Mouse (Mus musculus): ENCODE measurements around the gene Carmil3. TPM values are rescaled to one million over a fixed set of nuclear protein-coding genes. Genes with fewer than 3 reads are reported as not detected.
A peak's percentile ranks its signal among the peaks of the same experiment; 100 is the strongest.

The Carmil3 gene
- polyA plus RNA-seq, 1 experiment from 2014 or later: 3.1 TPM

DNA sequence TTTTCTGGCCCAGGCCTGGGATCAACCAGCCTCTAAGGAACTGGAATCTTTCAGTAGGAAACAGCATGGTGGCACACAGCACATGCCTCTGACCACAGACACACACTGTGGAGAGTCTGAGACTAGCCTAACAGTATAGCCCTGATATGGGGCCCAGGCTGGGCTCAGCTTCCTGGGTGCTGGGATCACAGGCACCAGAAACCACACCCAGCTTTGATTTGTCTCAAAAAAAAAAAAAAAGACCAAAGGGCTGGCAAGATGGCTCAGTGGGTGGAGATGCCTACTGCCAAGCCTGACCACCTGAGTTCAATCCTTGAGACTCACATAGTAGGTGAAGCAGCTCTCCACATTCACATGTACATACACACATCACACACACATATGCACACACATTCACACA, 64.2 kb downstream of the Carmil3 start:
- DNase-seq (no peak), ATAC-seq (ENCODE audit: insufficient read depth) (no peak)
- no peaks in the 10 kb centered on the region for H3K9me3 ChIP-seq (ENCODE audit: low read depth, low read length)
- no peaks in the 10 kb centered on the region for H3K4me1 ChIP-seq (ENCODE audit: insufficient read depth)
- H3K4me3 ChIP-seq (ENCODE audit: low read depth, low read length): no peak overlapping the region
- H3K27me3 ChIP-seq (ENCODE audit: insufficient read depth, low read length): no peaks in the 10 kb centered on the region
- H3K9ac ChIP-seq: no peak overlapping the region
- H3K4me2 ChIP-seq: no peak overlapping the region
- no peak for TF ChIP-seq CTCF (IDR thresholded peaks at IDR 0.05; ENCODE audit: low read depth)
- no peak overlapping the region for H3K27ac ChIP-seq (ENCODE audit: low read depth)
- peaks cover 7% of the 10 kb centered on the region; the same call in 1 of the 2 replicates for H3K36me3 ChIP-seq (ENCODE audit: insufficient read depth)

GRCm38 (mm10) chr14:55555788-55556187, 65.3 kb downstream of the Carmil3 start:
- WGBS: 70% methylated on average over 3 of the region's 3 CpGs
- no peaks in the 10 kb centered on the region for H3K4me1 ChIP-seq (ENCODE audit: insufficient read depth)
- H3K27ac ChIP-seq (ENCODE audit: low read depth): no peak overlapping the region
- ATAC-seq (ENCODE audit: insufficient read depth): no peak
- H3K9me3 ChIP-seq (ENCODE audit: low read depth, low read length): no peaks in the 10 kb centered on the region
- TF ChIP-seq CTCF (IDR thresholded peaks at IDR 0.05; ENCODE audit: low read depth): no peak
- H3K27me3 ChIP-seq (ENCODE audit: insufficient read depth, low read length): no peaks in the 10 kb centered on the region
- no peak for DNase-seq
- H3K9ac ChIP-seq: no peak overlapping the region
- H3K4me3 ChIP-seq (ENCODE audit: low read depth, low read length): no peak overlapping the region
- H3K36me3 ChIP-seq (ENCODE audit: insufficient read depth): no peaks in the 10 kb centered on the region
- no peak overlapping the region for H3K4me2 ChIP-seq

GRCm38 (mm10) chr14:55557003-55557402, 66.6 kb downstream of the Carmil3 start:
- H3K27me3 ChIP-seq (ENCODE audit: insufficient read depth, low read length): no peaks in the 10 kb centered on the region
- ATAC-seq (ENCODE audit: insufficient read depth) (no peak), DNase-seq (peak; percentile 88)
- H3K4me3 ChIP-seq (ENCODE audit: low read depth, low read length): no peak overlapping the region
- peak; percentile 86 for TF ChIP-seq CTCF (IDR thresholded peaks at IDR 0.05; ENCODE audit: low read depth)
- no peak overlapping the region for H3K4me2 ChIP-seq
- no peaks in the 10 kb centered on the region for H3K36me3 ChIP-seq (ENCODE audit: insufficient read depth)
- H3K9me3 ChIP-seq (ENCODE audit: low read depth, low read length): no peaks in the 10 kb centered on the region
- 21% methylated on average over 5 of the region's 5 CpGs for WGBS
- 0 out of 2 replicates have a peak overlapping the region, but pooled peaks have one; percentile 32 for H3K27ac ChIP-seq (ENCODE audit: low read depth)
- H3K4me1 ChIP-seq (ENCODE audit: insufficient read depth): 0 out of 2 replicates have a peak, but pooled peaks cover 5% of the 10 kb centered on the region
- no peak overlapping the region for H3K9ac ChIP-seq

GRCm38 (mm10) chr14:55557587-55557986, 67.1 kb downstream of the Carmil3 start:
- H3K27ac ChIP-seq (ENCODE audit: low read depth): no peak overlapping the region
- no peak overlapping the region for H3K4me3 ChIP-seq (ENCODE audit: low read depth, low read length)

More at GRCm38 (mm10) chr14:55557587-55557986, 67.1 kb downstream of the Carmil3 start:
- H3K4me1 ChIP-seq (ENCODE audit: insufficient read depth): 0 out of 2 replicates have a peak, but pooled peaks cover 5% of the 10 kb centered on the region
- 81% methylated on average over 3 of the region's 3 CpGs for WGBS
- no peak for ATAC-seq (ENCODE audit: insufficient read depth)
- H3K4me2 ChIP-seq: no peak overlapping the region
- no peaks in the 10 kb centered on the region for H3K9me3 ChIP-seq (ENCODE audit: low read depth, low read length)
- no peak for TF ChIP-seq CTCF (IDR thresholded peaks at IDR 0.05; ENCODE audit: low read depth)
- H3K36me3 ChIP-seq (ENCODE audit: insufficient read depth): no peaks in the 10 kb centered on the region
- H3K27me3 ChIP-seq (ENCODE audit: insufficient read depth, low read length): no peaks in the 10 kb centered on the region
- DNase-seq: no peak
- no peak overlapping the region for H3K9ac ChIP-seq

Other genes starting within 250 kb of the Carmil3 start
- 66.6 and 68.6 TPM in 2 replicates for gene Dhrs4, start 11.9 kb upstream of the Carmil3 start, polyA plus RNA-seq (2014; fragmentation: Nextera tagmentation; extraction: Ambion mirVana)
- gene Cpne6, start 19.8 kb downstream of the Carmil3 start, polyA plus RNA-seq (2014; fragmentation: Nextera tagmentation; extraction: Ambion mirVana): 0.15 and 0.25 TPM in 2 replicates
- gene Nrl, start 34.3 kb downstream of the Carmil3 start, polyA plus RNA-seq (2014; fragmentation: Nextera tagmentation; extraction: Ambion mirVana): not detected in 2 replicates
- 52.1 and 55.4 TPM in 2 replicates for gene Pck2, start 49.6 kb downstream of the Carmil3 start, polyA plus RNA-seq (2014; fragmentation: Nextera tagmentation; extraction: Ambion mirVana)
- 53.9 and 62.3 TPM in 2 replicates for gene Dcaf11, start 69.4 kb downstream of the Carmil3 start, polyA plus RNA-seq (2014; fragmentation: Nextera tagmentation; extraction: Ambion mirVana)
- gene A730061H03Rik, start 69.8 kb downstream of the Carmil3 start, polyA plus RNA-seq (2014; fragmentation: Nextera tagmentation; extraction: Ambion mirVana): 1.2 and 1.6 TPM in 2 replicates
- 0.76 and 1.7 TPM in 2 replicates for gene Fitm1, start 85.0 kb downstream of the Carmil3 start, polyA plus RNA-seq (2014; fragmentation: Nextera tagmentation; extraction: Ambion mirVana)
- gene Psme1, start 87.5 kb downstream of the Carmil3 start, polyA plus RNA-seq (2014; fragmentation: Nextera tagmentation; extraction: Ambion mirVana): 139 and 142 TPM in 2 replicates
- gene Emc9, start 94.7 kb downstream of the Carmil3 start, polyA plus RNA-seq (2014; fragmentation: Nextera tagmentation; extraction: Ambion mirVana): 2.1 and 2.4 TPM in 2 replicates
- gene Psme2, start 100.5 kb downstream of the Carmil3 start, polyA plus RNA-seq (2014; fragmentation: Nextera tagmentation; extraction: Ambion mirVana): 228 and 242 TPM in 2 replicates
- 14.4 and 16.9 TPM in 2 replicates for gene Rnf31, start 101.1 kb downstream of the Carmil3 start, polyA plus RNA-seq (2014; fragmentation: Nextera tagmentation; extraction: Ambion mirVana)
- gene Irf9, start 112.9 kb downstream of the Carmil3 start, polyA plus RNA-seq (2014; fragmentation: Nextera tagmentation; extraction: Ambion mirVana): 8.9 and 9.0 TPM in 2 replicates
- gene Rec8, start 127.4 kb downstream of the Carmil3 start, polyA plus RNA-seq (2014; fragmentation: Nextera tagmentation; extraction: Ambion mirVana): 8.5 and 14.2 TPM in 2 replicates
- 97.5 and 115 TPM in 2 replicates for gene Ipo4, start 145.3 kb downstream of the Carmil3 start, polyA plus RNA-seq (2014; fragmentation: Nextera tagmentation; extraction: Ambion mirVana)
- gene Gm49378, start 147.2 kb downstream of the Carmil3 start, polyA plus RNA-seq (2014; fragmentation: Nextera tagmentation; extraction: Ambion mirVana): 2.1 TPM in 2 replicates
- gene Tm9sf1, start 153.2 kb downstream of the Carmil3 start, polyA plus RNA-seq (2014; fragmentation: Nextera tagmentation; extraction: Ambion mirVana): 111 and 122 TPM in 2 replicates
- gene Tssk4, start 159.5 kb downstream of the Carmil3 start, polyA plus RNA-seq (2014; fragmentation: Nextera tagmentation; extraction: Ambion mirVana): 0.89 and 1.1 TPM in 2 replicates
- gene Mdp1, start 169.9 kb downstream of the Carmil3 start, polyA plus RNA-seq (2014; fragmentation: Nextera tagmentation; extraction: Ambion mirVana): 51.6 and 52.0 TPM in 2 replicates
- gene Gmpr2, start 181.3 kb downstream of the Carmil3 start, polyA plus RNA-seq (2014; fragmentation: Nextera tagmentation; extraction: Ambion mirVana): 58.4 and 59.4 TPM in 2 replicates
- 556 and 577 TPM in 2 replicates for gene Nedd8, start 181.5 kb downstream of the Carmil3 start, polyA plus RNA-seq (2014; fragmentation: Nextera tagmentation; extraction: Ambion mirVana)
- gene Tinf2, start 191.2 kb downstream of the Carmil3 start, polyA plus RNA-seq (2014; fragmentation: Nextera tagmentation; extraction: Ambion mirVana): 53.3 and 58.0 TPM in 2 replicates
- gene Tgm1, start 223.3 kb downstream of the Carmil3 start, polyA plus RNA-seq (2014; fragmentation: Nextera tagmentation; extraction: Ambion mirVana): 0.89 and 1.3 TPM in 2 replicates
- gene Rabggta, start 231.6 kb downstream of the Carmil3 start, polyA plus RNA-seq (2014; fragmentation: Nextera tagmentation; extraction: Ambion mirVana): 25.6 and 29.5 TPM in 2 replicates